Mouse (Mus musculus) lung, postnatal 0 days (tissue): ENCODE measurements around the gene Ptprn2.

Source experiments
- CTCF ChIP-seq: IDR thresholded peaks from 2 replicates; pipeline ENCODE4 v1.5.1; 2016; ENCODE audit warnings: antibody characterized with exemption, mild to moderate bottlenecking
- EP300 ChIP-seq: IDR thresholded peaks from 2 replicates; pipeline ENCODE4 v1.6.1; 2016; ENCODE audit warnings: antibody characterized with exemption, mild to moderate bottlenecking, control low read depth

DNA sequence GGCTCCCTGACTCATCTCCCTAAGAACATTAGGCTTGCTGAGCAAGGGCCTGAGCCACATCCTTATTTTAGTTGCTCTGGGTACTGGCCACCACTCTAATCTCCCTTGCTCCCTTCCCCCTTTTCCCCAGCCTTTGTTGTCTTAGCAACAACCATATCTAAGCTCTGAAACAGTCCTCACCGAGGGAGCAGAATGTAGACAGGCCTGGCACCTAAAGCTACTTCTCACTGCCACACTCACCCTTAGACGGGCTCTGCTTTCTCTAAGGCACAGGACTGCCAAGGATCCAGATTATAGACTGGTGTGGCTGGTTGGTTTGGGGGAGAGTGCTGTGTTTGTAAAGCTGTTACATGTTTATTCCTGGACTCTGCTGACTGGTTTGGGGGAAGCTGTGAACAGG, 594.2 kb downstream of the Ptprn2 start:
- TF ChIP-seq CTCF (no peak), EP300 (no peak)
